Mouse (Mus musculus) bone marrow, adult 2 months (tissue): Measurements from ENCODE around the gene Gjb5. TPM values are rescaled to one million over a fixed set of nuclear protein-coding genes. Genes with fewer than 3 reads are reported as not detected.

Experiments used
- H3K27ac ChIP-seq: fragments of 200-500 bp; 2 replicates; pipeline ENCODE4 v1.5.1; 2012; ENCODE audit warnings: low read depth, mild to moderate bottlenecking, control low read depth, inconsistent platforms, low read length; ENCODE audit not compliant: control insufficient read depth, poor library complexity, insufficient read depth
- H3K4me1 ChIP-seq: fragments of 200-500 bp; 2 replicates; pipeline ENCODE4 v1.6.1; 2011; ENCODE audit warnings: low read length; ENCODE audit not compliant: control insufficient read depth, insufficient read depth
- H3K4me3 ChIP-seq: fragments of 200-500 bp; replicated peaks from 2 replicates; pipeline ENCODE3; 2011; ENCODE audit warnings: mild to moderate bottlenecking, low read depth, low read length, control low read depth; ENCODE audit not compliant: control insufficient read depth
- CTCF ChIP-seq: fragments of 200-500 bp; IDR thresholded peaks from 2 replicates; pipeline ENCODE4 v1.5.1; 2011; ENCODE audit warnings: low read length, control low read depth; ENCODE audit not compliant: control insufficient read depth, insufficient read depth
- POLR2A ChIP-seq: fragments of 200-500 bp; IDR thresholded peaks from 2 replicates; pipeline ENCODE4 v1.6.1; 2011; ENCODE audit warnings: low read depth, mild to moderate bottlenecking, control low read depth, low read length, borderline replicate concordance; ENCODE audit not compliant: control insufficient read depth
- WGBS: fragments of 180-500 bp; shearing (Covaris S2); methylation state at CpG from one replicate; pipeline ENCODE4 v1.1.7; 2018; 5-methylcytosine and 5-hydroxymethylcytosine counted together
- polyA plus RNA-seq: library from polyadenylated mRNA; stranded (reverse); fragments of >200 nt; gene quantifications from 2 replicates; pipeline ENCODE4 v1.2.4, GENCODE M21; 2011; ENCODE audit warnings: low replicate concordance; ENCODE audit not compliant: missing spikeins, insufficient read depth, insufficient read length

Gjb5 gene
- polyA plus RNA-seq, 1 experiment: 1.7 TPM

DNA sequence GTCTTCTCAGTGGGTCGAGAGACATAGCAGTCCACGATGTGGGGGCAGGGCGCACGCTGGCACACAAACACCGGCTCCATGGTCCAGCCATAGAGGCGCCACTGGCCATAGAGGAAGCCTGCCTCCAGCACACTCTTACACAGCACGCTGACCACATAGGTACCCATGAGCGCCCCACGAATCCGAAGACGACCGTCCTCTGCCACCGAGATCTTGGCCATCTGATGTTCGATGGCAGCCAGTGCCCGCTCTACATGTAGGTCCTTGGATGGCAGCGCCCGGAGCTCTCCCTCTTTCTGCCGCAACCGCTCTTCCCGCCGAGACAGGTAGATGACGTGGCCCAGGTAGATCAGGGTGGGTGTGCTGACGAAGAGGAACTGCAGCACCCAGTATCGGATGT is 45.6 kb downstream of the Gjb5 start:
- Histone ChIP-seq H3K4me1 (no peaks in the 10 kb centered on the region), H3K27ac (no peak overlapping the region; the same call in 1 of the 2 replicates), H3K4me3 (no peak overlapping the region)
- 72% methylated on average over 24 of the region's 24 CpGs for WGBS
- no peak for TF ChIP-seq CTCF
- TF ChIP-seq POLR2A: no peak

DNA sequence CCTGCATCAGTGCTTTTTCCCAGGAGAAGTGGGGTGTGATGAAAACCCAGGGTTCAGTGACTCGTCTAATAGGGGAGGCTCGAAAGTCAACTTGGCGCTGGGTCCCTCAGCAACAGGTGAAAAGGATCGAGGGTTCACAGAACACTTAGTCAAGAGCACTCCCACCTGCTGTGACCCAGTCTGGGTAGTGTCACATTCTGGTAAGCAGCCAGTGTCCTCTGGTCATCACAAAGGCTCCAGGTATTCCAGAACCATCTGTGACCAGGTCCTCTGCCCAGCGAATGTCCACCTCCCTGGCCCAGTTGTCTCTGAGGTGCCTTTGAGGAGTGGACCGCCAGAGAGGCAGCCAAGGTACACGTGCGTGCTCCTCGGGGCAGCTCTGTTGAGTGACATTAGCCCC is 46.4 kb downstream of the Gjb5 start:
- 83% methylated on average over 9 of the region's 9 CpGs for WGBS
- no peaks in the 10 kb centered on the region for H3K4me1 ChIP-seq
- H3K27ac ChIP-seq: no peak overlapping the region
- TF ChIP-seq CTCF (no peak), POLR2A (no peak)
- no peak overlapping the region for H3K4me3 ChIP-seq

- 50% methylated on average over 2 of the region's 2 CpGs for WGBS
- H3K27ac ChIP-seq: no peak overlapping the region
- H3K4me1 ChIP-seq: no peaks in the 10 kb centered on the region
- TF ChIP-seq CTCF (no peak), POLR2A (no peak)
- H3K4me3 ChIP-seq: no peak overlapping the region
Observed at GRCm38 (mm10) chr4:127306915-127307314, 51.1 kb downstream of the Gjb5 start.

Other genes with a start within 250 kb of the Gjb5 start
- 2.9 and 8.6 TPM in 2 replicates for gene Tmem35b, start 234.5 kb downstream of the Gjb5 start, polyA plus RNA-seq
- gene Dlgap3, start 189.0 kb downstream of the Gjb5 start, polyA plus RNA-seq: 1.0 TPM in 1 of 2 replicates, not detected in the other
- gene Smim12, start 114.4 kb downstream of the Gjb5 start, polyA plus RNA-seq: 9.3 and 20.5 TPM in 2 replicates
- not detected in 2 replicates for gene Gja4, start 44.1 kb downstream of the Gjb5 start, polyA plus RNA-seq
- gene Gjb3, start 27.3 kb downstream of the Gjb5 start, polyA plus RNA-seq: 4.3 TPM in 1 of 2 replicates, not detected in the other
- not detected in 2 replicates for gene Gjb4, start 4.1 kb downstream of the Gjb5 start, polyA plus RNA-seq